Mouse (Mus musculus) MEL (cell line): ENCODE results near the gene Bcl11b. TPM values are rescaled to one million over a fixed set of nuclear protein-coding genes. Genes with fewer than 3 reads are reported as not detected.

Experiments
- DNase-seq: peaks from one replicate; pipeline ENCODE4 v3.0.0; 2011; ENCODE audit warnings: low read depth, low spot score
- H3K27ac ChIP-seq: 2 replicates; pipeline ENCODE4 v1.5.1; 2012; ENCODE audit warnings: low read depth, mild to moderate bottlenecking, control low read depth, low read length, moderate library complexity; ENCODE audit not compliant: control insufficient read depth
- H3K27me3 ChIP-seq, 2 experiments: fragments of 150-350 bp in 1 of 2; sonication (generic) in 1 of 2; 2 replicates each; pipeline ENCODE4 v1.6.1; 2012; ENCODE audit warnings: low read length in 2 of 2, mild to moderate bottlenecking in 2 of 2, improper control_type of control experiment in 1 of 2, moderate library complexity in 1 of 2; ENCODE audit not compliant: insufficient read depth in 2 of 2, control insufficient read depth in 1 of 2
- H3K36me3 ChIP-seq, 2 experiments: 2 replicates each; pipeline ENCODE4 v1.6.1; 2012 to 2014; ENCODE audit warnings: low read length in 2 of 2, improper control_type of control experiment in 1 of 2, inconsistent platforms in 1 of 2, mild to moderate bottlenecking in 1 of 2; ENCODE audit not compliant: insufficient read depth in 2 of 2, control insufficient read depth in 1 of 2
- H3K4me1 ChIP-seq, 2 experiments: fragments of 150-350 bp in 1 of 2; sonication (generic) in 1 of 2; 2 replicates each; pipeline ENCODE4 v1.6.1; 2012; ENCODE audit warnings: low read length in 2 of 2, improper control_type of control experiment in 1 of 2, mild to moderate bottlenecking in 1 of 2; ENCODE audit not compliant: insufficient read depth in 2 of 2, control insufficient read depth in 1 of 2
- H3K4me3 ChIP-seq, 2 experiments: fragments of 150-350 bp in 1 of 2; sonication (generic) in 1 of 2; 2 replicates each; pipeline ENCODE4 v1.5.1; 2012; ENCODE audit warnings: low read depth in 2 of 2, low read length in 2 of 2, mild to moderate bottlenecking in 2 of 2, moderate library complexity in 2 of 2, control low read depth in 1 of 2, improper control_type of control experiment in 1 of 2; ENCODE audit not compliant: control insufficient read depth in 1 of 2, insufficient read depth in 1 of 2
- H3K79me2 ChIP-seq: 2 replicates; pipeline ENCODE4 v1.6.1; 2012; ENCODE audit warnings: mild to moderate bottlenecking, low read length, moderate library complexity; ENCODE audit not compliant: control insufficient read depth, poor library complexity, insufficient read depth
- H3K9ac ChIP-seq: 2 replicates; pipeline ENCODE4 v1.6.1; 2012; ENCODE audit warnings: low read depth, mild to moderate bottlenecking, control low read depth, low read length, moderate library complexity; ENCODE audit not compliant: control insufficient read depth, poor library complexity, severe bottlenecking
- H3K9me3 ChIP-seq: fragments of 150-350 bp; sonication (generic); replicated peaks from 2 replicates; pipeline ENCODE4 v1.6.1; 2012; ENCODE audit warnings: mild to moderate bottlenecking, low read length, improper control_type of control experiment, moderate library complexity; ENCODE audit not compliant: insufficient read depth
- BHLHE40 ChIP-seq: IDR thresholded peaks from 2 replicates; pipeline ENCODE4 v1.6.1; 2012; ENCODE audit warnings: low read depth, mild to moderate bottlenecking, inconsistent platforms, low read length, improper control_type of control experiment, borderline replicate concordance
- E2F4 ChIP-seq: IDR thresholded peaks from 2 replicates; pipeline ENCODE4 v1.6.1; 2011; ENCODE audit warnings: low read depth, low read length, improper control_type of control experiment, borderline replicate concordance
- ETS1 ChIP-seq: IDR thresholded peaks from 2 replicates; pipeline ENCODE4 v1.6.1; 2012; ENCODE audit warnings: low read depth, mild to moderate bottlenecking, inconsistent platforms, low read length, improper control_type of control experiment, moderate library complexity
- GABPA ChIP-seq: IDR thresholded peaks from 2 replicates; pipeline ENCODE4 v1.6.1; 2012; ENCODE audit warnings: low read depth, mild to moderate bottlenecking, inconsistent platforms, low read length, improper control_type of control experiment, moderate library complexity
- JUND ChIP-seq: IDR thresholded peaks from 2 replicates; pipeline ENCODE4 v1.6.1; 2011; ENCODE audit warnings: low read depth, mild to moderate bottlenecking, improper control_type of control experiment, low read length
- KAT2A ChIP-seq: conservative IDR thresholded peaks from 2 replicates; pipeline ENCODE4 v1.6.1; 2012; ENCODE audit warnings: low read depth, low read length, improper control_type of control experiment, inconsistent platforms
- MAX ChIP-seq: IDR thresholded peaks from 2 replicates; pipeline ENCODE4 v1.6.1; 2011; ENCODE audit warnings: low read length, improper control_type of control experiment
- MAZ ChIP-seq: IDR thresholded peaks from 2 replicates; pipeline ENCODE4 v1.6.1; 2012; ENCODE audit warnings: low read depth, mild to moderate bottlenecking, inconsistent platforms, low read length, improper control_type of control experiment
- MEF2A ChIP-seq: IDR thresholded peaks from 2 replicates; pipeline ENCODE4 v1.6.1; 2014; ENCODE audit warnings: low read depth, mild to moderate bottlenecking, inconsistent platforms, low read length, improper control_type of control experiment; ENCODE audit not compliant: poor library complexity, insufficient replicate concordance, severe bottlenecking; ENCODE audit errors: extremely low read depth
- MYB ChIP-seq: IDR thresholded peaks from 2 replicates; pipeline ENCODE4 v1.6.1; 2011; ENCODE audit warnings: mild to moderate bottlenecking, low read depth, low read length, improper control_type of control experiment
- POLR2AphosphoS2 ChIP-seq: IDR thresholded peaks from 2 replicates; pipeline ENCODE4 v1.6.1; 2011; ENCODE audit warnings: low read length, improper control_type of control experiment
- POLR2AphosphoS5 ChIP-seq: IDR thresholded peaks from 2 replicates; pipeline ENCODE4 v1.6.1; 2012; ENCODE audit warnings: low read depth, borderline replicate concordance, mild to moderate bottlenecking, inconsistent platforms, low read length, moderate library complexity, mixed read lengths
- RAD21 ChIP-seq: IDR thresholded peaks from 2 replicates; pipeline ENCODE4 v1.6.1; 2011; ENCODE audit warnings: mild to moderate bottlenecking, low read depth, low read length, improper control_type of control experiment
- SIN3A ChIP-seq: IDR thresholded peaks from 2 replicates; pipeline ENCODE4 v1.6.1; 2012; ENCODE audit warnings: low read length, improper control_type of control experiment, inconsistent platforms
- UBTF ChIP-seq: IDR thresholded peaks from 2 replicates; pipeline ENCODE4 v1.6.1; 2012; ENCODE audit warnings: low read depth, mild to moderate bottlenecking, inconsistent platforms, low read length, improper control_type of control experiment, moderate library complexity, borderline replicate concordance; ENCODE audit not compliant: insufficient read depth
- ZC3H11A ChIP-seq: IDR thresholded peaks from 2 replicates; pipeline ENCODE4 v1.6.1; 2012; ENCODE audit warnings: low read depth, mild to moderate bottlenecking, inconsistent platforms, low read length, improper control_type of control experiment
- ZKSCAN1 ChIP-seq: IDR thresholded peaks from 2 replicates; pipeline ENCODE4 v1.6.1; 2012; ENCODE audit warnings: low read depth, mild to moderate bottlenecking, inconsistent platforms, low read length, improper control_type of control experiment, moderate library complexity
- polyA plus RNA-seq, 2 experiments: library from polyadenylated mRNA; stranded (reverse) in 1 of 2; unstranded in 1 of 2; fragments of >175 nt in 1 of 2; fragments of >200 nt in 1 of 2; gene quantifications; 2 replicates each; pipeline versions ENCODE4 v1.2.1 to v1.2.4; 2012; ENCODE audit warnings: low replicate concordance in 2 of 2, low read depth in 1 of 2; ENCODE audit not compliant: insufficient read length in 2 of 2, insufficient read depth in 1 of 2, missing spikeins in 1 of 2
- total RNA-seq: library from RNA; depleted of rRNA; stranded (reverse); fragments of 300-350 nt; gene quantifications from 2 replicates; pipeline ENCODE4 v1.2.3, GENCODE M21; 2012

Gene Bcl11b
- total and polyA plus RNA-seq, 3 experiments: not detected

- Histone ChIP-seq H3K9ac (no peak overlapping the region), H3K4me1 (no peaks in the 10 kb centered on the region), H3K36me3 (no peaks in the 10 kb centered on the region), H3K9me3 (no peaks in the 10 kb centered on the region), H3K27ac (no peak overlapping the region)
- no peak for DNase-seq
- TF ChIP-seq RAD21: no peak
- no peak for TF ChIP-seq ZKSCAN1
- no peak for TF ChIP-seq KAT2A
- no peak for TF ChIP-seq POLR2AphosphoS2
- TF ChIP-seq MYB: no peak
- no peak for TF ChIP-seq ETS1
- TF ChIP-seq MAX: no peak
- TF ChIP-seq JUND: no peak
- no peak for TF ChIP-seq UBTF
- TF ChIP-seq MEF2A: no peak
- TF ChIP-seq BHLHE40: no peak
- TF ChIP-seq POLR2AphosphoS5: no peak
- TF ChIP-seq, all 39 proteins: peak for 0
- Histone ChIP-seq H3K79me2 (no peaks in the 10 kb centered on the region), H3K27me3 (no peaks in the 10 kb centered on the region), H3K4me3 (no peak overlapping the region)
Observed at GRCm38 (mm10) chr12:107903949-107904348, 99.5 kb downstream of the Bcl11b start.

- Histone ChIP-seq H3K36me3 (no peaks in the 10 kb centered on the region), H3K9ac (no peak overlapping the region), H3K79me2 (no peaks in the 10 kb centered on the region), H3K9me3 (no peaks in the 10 kb centered on the region), H3K27me3 (no peaks in the 10 kb centered on the region)
- TF ChIP-seq ZC3H11A: no peak
- TF ChIP-seq, all 39 proteins: peak for 0
- Histone ChIP-seq H3K4me3 (no peak overlapping the region), H3K27ac (no peak overlapping the region), H3K4me1 (no peaks in the 10 kb centered on the region)
- no peak for DNase-seq
Observed at GRCm38 (mm10) chr12:107891449-107891848, 112.0 kb downstream of the Bcl11b start.

GRCm38 (mm10) chr12:107890326-107890725, 113.1 kb downstream of the Bcl11b start:
- Histone ChIP-seq H3K4me1 (no peaks in the 10 kb centered on the region), H3K27me3 (no peaks in the 10 kb centered on the region), H3K36me3 (no peaks in the 10 kb centered on the region), H3K79me2 (no peaks in the 10 kb centered on the region), H3K4me3 (no peak overlapping the region), H3K27ac (no peak overlapping the region), H3K9ac (no peak overlapping the region), H3K9me3 (no peaks in the 10 kb centered on the region)
- DNase-seq: no peak
- TF ChIP-seq E2F4 (no peak), MAZ (no peak), GABPA (no peak), SIN3A (no peak), POLR2AphosphoS2 (no peak), JUND (no peak)
